Mouse (Mus musculus) fat pad, adult 2 months (tissue): ENCODE measurements around the gene Slc35c1.

Experiments
- DNase-seq: peaks from one replicate; pipeline ENCODE4 v3.0.0-alpha.2; 2011; ENCODE audit warnings: low read depth, low spot score; ENCODE audit errors: extremely low read depth

The Slc35c1 gene

GRCm38 (mm10) chr2:92437366-92437765 lies 23.0 kb downstream of the Slc35c1 start:
- no peak for DNase-seq

DNA sequence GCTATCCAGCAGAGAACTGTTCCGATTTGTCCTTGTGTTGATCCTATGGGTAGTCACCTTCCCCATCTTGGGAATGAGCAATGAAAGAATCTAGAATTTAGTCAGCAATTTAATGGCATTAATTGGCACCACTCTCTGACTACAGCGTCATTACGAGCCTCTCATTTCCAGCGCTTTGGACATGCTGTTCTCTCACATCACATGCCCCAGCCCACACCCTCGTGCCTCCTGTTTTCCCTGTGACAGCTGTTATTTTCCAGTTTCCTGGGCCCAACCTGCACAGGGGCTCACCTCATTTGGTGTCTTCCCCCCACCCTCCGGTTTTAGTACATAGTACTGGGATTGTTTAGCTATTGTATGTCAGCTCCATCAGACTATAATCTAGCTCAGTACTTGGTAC lies 25.3 kb downstream of the Slc35c1 start:
- DNase-seq, result no peak

- DNase-seq, result no peak
Observed at GRCm38 (mm10) chr2:92434375-92434745, 26.0 kb downstream of the Slc35c1 start.

- DNase-seq, result peak; percentile 77
Observed at GRCm38 (mm10) chr2:92433578-92434374, 26.6 kb downstream of the Slc35c1 start, which contains the start of gene Cry2. Gene Cry2, minus strand, starts transcription at chr2:92434043.

DNA sequence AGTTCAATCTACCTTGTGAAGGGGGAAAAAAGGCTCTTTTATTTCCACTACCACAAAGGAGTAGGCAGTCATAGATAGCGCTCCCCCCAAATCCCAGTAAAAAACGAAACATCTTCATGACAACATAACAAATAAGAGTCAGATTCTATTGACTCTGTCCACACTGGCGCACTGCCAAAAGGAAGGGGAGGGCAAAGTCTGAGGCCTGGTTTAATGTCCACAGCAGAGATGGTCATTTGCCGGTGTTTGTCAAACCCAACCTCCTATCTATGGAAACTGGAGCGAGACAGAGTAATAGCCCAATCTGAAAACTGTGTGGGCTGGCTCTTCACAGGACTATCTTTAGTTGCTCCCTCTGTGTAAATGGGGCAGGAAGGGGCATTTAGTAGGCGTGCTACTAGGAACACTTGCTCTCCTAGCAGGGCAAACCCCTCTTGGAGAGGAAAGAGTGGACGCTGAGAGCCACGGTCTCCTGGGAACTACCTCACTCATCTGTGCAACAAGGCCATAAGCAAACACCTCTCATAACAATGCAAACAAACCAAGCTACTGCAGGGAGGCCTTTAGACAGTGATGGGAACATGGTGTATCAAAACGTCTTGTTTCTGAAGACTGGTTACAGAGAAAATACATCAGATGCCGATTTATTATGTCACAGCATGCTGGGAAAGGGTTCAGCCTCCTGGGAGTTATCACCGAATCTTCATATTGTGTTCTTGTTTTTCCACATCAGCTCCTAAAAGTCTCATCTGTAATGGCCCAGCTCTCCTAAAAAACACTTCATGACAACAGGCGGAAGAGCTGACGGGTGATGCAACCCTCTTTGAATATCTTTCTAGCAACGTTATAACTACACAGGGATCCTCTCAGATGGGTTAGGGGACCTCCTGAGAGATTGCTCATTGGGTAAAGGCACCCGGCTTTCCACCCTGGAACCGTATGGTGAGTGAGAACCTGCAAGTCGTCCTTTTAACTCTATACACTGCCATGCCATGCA lies 27.7 kb downstream of the Slc35c1 start:
- DNase-seq, result no peak

- no peak for DNase-seq
Observed at GRCm38 (mm10) chr2:92431611-92432179, 28.6 kb downstream of the Slc35c1 start.

- no peak for DNase-seq
Observed at GRCm38 (mm10) chr2:92430723-92431541, 29.4 kb downstream of the Slc35c1 start.

DNA sequence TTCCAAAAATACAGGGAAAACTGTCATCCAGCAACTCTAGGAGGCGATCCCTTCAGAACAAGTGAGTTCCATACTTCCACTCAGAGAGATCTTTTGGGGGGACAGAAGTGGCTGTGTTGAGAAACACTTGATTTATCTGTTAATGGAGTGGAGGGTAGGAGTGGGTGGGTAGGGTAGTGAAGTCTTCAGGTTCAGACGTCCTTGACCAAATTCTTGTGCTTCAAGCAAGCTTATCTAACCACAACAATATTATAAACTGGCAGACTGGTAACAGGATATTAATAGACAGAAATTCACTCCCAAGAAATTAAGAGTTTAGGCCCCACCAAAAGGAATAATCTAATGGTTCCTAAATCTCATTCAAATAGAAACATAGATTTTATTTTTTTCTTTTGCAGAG lies 30.2 kb downstream of the Slc35c1 start:
- no peak for DNase-seq

DNA sequence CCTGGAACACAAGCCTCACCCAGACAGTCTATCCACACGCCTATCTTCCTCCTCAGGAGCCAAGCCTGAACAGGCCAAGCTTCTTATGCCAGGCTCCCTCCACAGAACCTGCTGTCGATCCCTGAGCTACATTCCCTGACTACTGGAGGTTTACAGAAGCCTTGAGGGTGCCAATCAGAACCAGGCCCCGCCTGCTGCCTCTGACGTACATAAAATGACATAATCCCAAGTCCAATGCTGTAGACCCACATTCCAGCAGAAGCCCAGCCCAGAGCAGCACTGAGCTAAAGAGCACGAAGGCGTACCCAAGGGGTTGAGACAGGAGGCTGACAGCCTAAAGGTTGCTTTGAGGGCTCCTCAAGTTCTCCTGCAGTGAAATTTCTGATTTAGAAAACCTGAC lies 32.5 kb downstream of the Slc35c1 start:
- DNase-seq, result no peak

- DNase-seq, result no peak
Observed at GRCm38 (mm10) chr2:92426426-92426825, 33.9 kb downstream of the Slc35c1 start.

GRCm38 (mm10) chr2:92425366-92425765 lies 35.0 kb downstream of the Slc35c1 start:
- DNase-seq, result no peak

DNA sequence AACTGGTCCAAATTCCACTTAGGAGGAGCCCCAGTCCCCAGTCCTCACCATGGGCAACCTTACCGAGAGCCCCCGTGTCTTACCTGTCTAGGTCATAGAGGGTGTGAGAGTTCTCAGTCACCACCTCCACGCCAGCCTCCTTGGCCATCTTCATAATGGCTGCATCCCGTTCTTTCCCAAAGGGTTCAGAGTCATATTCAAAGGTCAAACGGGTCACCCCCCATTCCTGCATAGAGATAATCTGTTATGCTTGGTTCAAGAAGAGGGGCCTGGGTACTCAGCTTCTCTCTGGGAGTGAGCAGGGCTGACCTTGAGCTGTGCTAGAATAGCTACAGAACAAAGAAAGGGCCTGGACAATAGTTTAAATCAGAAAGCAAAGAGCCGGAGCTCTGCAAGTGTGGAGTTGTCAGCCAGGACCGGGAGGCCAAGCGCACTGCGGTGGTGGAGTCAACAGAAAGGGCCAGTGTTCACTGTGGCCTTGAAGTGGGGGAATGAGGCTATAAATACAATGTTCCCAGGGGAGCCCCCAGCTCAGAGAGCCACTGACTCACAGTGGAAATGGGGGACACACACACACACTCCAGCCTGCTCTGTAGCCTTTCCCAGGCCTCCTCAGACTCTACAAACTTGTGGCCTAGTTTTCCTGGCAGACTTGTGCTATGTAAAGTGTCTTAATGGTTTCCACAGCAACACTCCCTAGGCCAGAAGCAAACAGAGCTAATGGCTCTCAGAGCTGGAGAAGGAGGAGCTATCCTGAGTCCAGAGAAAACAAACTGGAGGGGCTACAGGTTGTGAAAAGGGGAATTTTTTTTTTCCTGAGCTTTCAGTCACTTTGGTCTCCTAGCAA lies 35.7 kb downstream of the Slc35c1 start:
- DNase-seq, result no peak

- no peak for DNase-seq
Observed at GRCm38 (mm10) chr2:92423702-92424461, 36.5 kb downstream of the Slc35c1 start.

GRCm38 (mm10) chr2:92423156-92423555 lies 37.2 kb downstream of the Slc35c1 start:
- no peak for DNase-seq

- DNase-seq, result no peak
Observed at GRCm38 (mm10) chr2:92422388-92423135, 37.8 kb downstream of the Slc35c1 start.

DNA sequence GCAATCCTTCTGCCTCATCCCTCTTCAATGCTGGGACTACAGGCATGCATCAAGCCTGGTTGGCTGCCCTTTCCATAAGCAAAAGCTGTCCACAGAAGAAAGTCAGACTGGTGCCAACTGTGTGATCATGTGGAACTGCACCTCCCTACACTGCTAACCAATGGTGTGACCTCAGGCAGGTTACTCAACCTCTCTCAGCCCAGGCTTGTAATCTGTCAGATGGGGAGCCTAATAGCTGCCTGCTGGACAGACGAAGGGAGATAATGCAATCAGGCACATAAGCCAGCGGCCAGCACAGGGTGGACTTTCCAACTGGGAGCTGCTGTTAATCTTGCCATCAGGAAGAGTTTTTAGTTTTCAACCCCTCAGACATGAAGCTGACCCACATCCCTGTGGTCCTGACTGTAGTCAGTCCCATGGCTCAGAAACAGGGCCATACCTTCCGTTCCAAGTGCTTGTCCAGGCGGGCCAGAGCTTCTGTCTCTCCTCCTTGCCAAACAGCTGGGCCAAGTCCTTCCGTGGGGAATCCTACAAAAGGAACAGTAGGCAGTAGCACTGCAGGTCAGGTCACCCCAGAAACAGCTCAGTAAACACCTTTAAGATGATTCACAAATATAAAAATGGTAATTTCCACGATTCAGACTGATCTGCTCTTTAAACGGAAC lies 38.5 kb downstream of the Slc35c1 start:
- DNase-seq, result no peak

DNA sequence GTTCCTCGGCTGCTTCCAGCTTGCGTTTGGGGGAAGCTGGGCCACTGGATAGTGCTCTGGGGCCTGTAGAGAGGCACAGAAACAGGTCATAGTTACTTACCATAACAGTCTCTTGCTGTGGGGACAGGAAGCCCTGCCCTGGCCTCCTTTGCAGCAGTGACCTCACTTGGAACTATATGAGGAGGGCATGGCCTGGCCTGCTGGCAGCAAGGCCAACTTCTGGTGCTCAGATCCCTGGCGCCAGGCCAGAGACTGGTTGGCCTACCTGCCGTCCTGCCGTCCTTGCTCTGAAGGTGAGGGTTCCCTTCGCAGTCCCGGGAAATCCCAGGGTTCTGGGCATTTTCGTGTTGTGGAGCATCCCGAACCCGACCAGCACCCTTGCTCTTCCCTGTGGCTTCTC lies 48.6 kb downstream of the Slc35c1 start:
- no peak for DNase-seq
